Mouse (Mus musculus): ENCODE measurements at regions not wholly inside any gene's neighbourhood (a gene's known extent, or its start where the extent isn't known, plus 50 kb on each side); places are given as distances from the start of the nearest gene placed in this dataset.

DNA sequence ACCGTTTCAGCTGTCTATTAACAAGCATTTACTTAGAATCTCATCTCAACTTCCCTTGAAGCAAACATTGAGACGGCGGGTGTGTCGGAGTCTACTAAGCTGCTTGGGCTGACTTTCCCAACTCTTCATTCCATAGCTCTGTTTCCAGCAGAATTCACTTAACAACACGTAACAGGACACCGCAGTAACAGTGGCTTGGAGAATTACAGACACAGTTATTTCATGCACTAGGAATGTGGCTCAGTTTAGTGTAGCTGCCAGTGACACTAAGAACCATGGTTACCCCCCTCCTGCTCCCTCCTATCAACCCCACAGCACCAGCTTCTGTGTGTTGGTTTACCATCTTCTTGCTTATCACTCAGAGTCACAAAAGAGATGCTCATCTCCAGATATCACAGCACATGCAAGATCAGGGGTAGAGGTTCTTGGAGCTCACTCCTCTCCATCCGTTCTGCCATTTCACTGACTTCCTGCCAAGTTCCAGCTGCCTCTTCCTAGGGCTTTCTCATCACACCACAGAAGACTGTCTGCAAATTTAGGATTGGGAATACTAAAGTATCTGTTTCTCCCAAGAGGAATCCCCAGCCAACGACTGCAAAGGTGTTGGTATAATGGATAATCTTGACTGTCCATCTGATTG is 90.7 kb downstream of the Banf2 start:
- no peak for DNase-seq (ENCODE audit: low spot score in 2 of 2)

DNA sequence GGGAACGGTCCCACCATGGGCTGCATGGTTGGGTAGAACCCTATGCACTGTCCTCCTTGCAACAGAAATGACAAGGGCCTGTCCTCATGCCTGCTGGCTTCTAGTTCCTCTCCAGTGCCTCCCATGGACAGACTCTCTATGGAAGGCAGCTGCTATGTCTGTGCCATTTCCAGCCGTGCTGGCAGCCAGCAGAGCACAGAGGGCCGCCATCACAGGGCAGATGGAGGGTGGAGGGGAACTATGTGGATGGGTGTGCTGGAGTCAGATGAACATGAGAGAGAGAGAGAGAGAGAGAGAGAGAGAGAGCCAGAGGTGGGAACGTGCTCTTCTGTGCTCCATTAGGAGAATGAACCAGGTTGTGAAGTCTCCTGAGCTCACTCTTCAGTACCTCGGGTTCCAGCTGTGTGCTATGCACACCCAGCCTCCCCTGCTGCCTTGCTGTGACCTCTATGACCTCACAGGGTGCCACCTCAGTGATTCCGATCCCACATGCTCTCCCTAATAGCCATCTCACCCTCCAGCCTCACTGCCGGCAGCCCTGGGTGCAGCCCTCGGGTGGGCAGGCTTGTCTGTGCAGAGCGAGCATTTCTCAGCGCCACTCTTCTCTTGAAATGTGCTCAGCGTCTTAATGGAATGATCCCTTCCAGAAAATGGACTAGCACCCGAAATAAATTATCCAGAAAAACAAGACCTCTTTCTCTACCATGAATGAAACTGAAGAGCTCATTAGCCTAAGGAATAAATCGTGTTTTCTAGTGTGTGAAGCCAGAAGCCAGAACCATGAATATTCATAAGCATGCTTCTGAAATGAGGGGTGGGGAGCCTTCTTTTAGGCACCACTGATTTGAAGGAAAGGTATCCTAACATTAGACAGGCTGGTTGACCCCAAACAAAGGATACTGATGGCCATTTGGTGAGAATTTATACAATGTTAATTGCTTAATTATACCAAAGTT is 94.5 kb downstream of the Banf2 start:
- DNase-seq (ENCODE audit: low spot score in 2 of 2): no peak

DNA sequence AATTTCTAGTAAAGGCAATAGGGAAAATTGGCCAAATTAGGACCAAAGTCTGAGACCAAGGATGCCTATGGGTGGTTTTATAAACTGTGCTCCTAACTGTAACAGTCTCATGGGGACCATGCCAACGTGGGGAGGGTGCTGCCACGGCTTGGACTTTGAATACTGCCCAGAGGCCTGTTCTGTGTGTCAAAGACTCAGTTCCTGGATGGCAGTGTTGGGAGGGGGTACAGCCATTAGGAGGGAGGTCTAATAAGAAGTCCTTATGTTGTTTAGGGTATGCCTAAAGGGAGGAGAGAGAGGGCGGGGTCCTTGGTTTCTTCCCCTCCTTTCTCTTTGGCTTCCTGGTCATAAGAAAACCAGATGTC is 95.2 kb downstream of the Banf2 start:
- no peak for DNase-seq (ENCODE audit: low spot score in 2 of 2)

DNA sequence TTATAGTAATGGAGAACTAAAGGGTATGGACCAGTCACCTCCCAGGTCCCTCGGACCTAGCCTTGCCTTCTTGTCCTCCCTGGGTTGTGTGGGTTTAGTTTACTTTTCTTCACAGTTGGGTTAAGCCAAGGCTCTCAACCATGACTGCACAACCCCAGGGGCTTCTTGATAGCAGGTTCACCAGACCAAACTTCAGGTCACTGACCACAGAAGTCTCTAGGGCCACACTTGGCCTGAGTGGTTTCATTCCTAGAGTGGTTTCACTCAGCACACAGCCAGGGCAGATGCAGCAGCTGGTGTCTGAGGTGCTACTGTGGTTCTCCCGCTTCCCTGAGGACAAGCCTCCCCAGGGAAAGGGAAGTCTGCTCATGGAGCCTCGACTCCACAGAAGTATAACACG is 95.7 kb downstream of the Banf2 start:
- no peak for DNase-seq (ENCODE audit: low spot score in 2 of 2)

DNA sequence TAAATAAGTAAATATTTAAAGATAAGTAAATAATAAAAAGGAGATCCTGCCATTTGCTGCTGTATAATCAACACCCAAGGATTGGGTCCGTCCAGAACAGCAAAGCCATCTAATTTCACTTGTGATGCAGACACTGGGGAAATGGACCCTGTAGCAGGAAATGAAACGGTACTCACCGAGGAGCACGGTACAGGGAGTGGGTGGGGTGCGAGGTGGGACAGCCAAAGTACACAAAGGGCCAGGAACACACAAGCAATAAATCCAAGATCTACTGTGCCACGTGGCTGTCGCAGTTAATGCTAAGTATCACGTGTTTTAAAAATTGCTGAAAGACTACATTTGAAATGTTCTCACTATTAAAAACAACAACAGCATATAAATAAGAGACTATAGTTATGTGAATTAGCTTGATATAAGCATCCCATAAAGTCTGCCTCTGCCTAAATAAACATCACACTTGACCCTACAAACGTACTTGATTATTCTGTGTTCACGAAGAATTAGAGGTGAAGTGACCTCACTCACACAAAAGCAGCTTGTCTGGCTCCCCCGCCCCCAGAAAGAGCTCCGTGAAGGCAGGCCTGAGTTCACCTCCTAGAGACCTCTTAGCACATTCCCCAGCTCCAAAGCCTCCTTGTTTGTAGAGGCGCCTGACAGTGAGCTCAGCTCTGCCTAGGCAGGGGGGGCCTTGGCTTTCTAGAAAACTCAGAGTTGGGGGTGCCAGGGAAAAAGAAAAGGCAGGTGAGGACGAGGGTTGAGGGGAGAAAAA is 101.1 kb downstream of the Banf2 start:
- DNase-seq (ENCODE audit: low spot score in 2 of 2): no peak

DNA sequence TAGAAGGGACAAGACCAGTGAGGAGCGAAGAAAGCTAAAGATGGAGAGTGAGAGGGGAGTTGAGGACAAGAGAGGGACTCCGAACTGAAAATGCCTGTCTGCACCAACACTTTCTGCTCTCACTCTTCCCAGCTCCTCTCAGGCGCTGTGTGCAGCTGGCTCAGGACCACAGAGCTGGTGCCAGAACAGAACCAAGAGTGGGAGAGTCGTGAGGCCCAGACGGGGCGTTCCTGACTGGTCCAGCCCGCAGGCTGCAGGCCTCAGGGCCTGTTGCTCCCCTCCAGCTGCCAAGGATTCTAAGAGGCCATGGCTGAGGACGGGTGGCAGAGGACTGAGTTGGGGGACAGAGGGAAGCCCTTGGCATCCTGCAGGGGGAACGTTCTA is 101.7 kb downstream of the Banf2 start:
- peak in 1 of 2 experiments; percentile 48 for DNase-seq (ENCODE audit: low spot score in 2 of 2)

DNA sequence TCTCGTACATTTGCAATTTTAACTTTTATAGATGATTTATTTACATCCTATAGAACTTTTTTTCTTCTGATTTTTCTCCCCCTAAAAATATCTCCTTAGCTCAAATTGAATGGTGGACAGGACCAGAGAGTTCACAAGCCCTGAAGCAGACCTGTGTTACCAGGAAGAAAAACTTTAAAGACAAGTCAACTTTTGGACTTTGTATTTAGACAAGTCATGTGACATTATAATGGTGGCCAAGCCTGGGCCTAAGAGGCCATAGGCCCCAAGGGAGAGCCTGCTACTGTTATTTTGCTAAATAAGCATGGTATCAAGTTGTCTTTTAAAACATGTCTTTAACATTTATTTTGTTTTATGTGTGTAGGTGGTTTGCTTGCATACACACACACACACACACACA is 102.7 kb downstream of the Banf2 start:
- DNase-seq (ENCODE audit: low spot score in 2 of 2): no peak

DNA sequence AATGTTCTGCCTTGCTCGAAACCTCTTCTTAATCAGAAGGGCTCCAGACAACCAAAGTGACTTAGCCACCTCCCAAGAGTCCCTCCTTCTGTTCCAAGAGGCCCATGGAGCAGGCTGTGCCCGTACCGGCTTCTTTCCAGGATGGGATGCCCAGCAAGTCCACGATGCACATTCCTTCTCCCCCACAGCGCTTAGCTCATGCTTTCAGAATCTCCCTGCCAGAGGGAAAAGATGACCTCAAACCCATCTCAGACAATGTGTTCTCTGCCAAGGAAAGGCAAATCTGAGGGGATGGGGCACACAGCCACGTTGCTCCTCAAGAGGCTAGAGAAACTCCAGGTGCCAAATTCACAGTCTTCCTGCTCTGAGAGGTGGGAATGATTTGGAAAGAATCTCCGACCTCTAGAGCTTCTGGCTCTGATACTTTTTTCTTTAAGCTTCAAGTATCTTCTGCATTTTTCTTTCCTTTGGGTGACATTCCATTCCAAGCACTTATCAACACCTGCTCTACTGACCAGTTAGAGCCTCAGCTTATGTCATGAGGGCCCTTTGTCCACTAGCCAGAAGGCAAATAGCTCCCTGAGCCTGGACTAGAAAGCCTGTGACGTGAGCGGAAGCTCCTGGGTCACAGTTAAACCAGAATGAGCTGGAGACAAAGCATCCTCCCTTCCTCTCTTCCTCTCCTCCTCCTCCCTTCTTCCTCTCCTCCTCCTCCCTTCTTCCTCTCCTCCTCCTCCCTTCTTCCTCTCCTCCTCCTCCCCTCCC is 110.9 kb downstream of the Banf2 start:
- DNase-seq (ENCODE audit: low spot score in 2 of 2): no peak

DNA sequence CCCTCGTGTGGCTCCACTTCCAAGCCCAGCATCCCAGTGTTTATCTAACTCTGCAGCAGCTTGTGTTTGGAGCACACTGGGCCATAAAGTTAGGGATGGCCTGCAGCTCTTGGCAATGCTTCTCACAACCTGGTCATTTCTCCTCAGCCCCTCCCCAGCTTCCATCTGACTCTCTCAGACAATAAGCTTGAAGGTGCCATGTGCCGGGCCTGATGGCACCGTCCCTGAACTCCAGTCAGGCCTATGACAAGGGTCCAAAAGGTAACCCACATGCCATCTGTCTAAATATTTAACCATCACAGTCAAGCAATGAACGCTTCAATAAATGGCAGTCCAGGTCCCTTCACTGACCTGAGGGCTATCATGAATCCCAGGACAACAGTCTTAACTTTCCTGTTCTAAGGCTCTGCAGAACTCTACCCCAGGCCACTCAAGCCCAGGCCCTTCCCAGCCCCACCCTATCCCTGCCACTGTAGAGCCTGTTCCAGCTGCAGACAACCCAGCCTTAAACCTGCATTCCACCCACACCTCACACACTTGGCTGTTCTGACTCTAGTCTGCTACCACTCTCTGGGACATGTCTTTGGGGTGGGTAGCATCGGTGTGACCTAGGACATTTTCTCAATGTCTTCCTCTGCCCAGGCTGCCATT is 111.8 kb downstream of the Banf2 start:
- no peak for DNase-seq (ENCODE audit: low spot score in 2 of 2)

DNA sequence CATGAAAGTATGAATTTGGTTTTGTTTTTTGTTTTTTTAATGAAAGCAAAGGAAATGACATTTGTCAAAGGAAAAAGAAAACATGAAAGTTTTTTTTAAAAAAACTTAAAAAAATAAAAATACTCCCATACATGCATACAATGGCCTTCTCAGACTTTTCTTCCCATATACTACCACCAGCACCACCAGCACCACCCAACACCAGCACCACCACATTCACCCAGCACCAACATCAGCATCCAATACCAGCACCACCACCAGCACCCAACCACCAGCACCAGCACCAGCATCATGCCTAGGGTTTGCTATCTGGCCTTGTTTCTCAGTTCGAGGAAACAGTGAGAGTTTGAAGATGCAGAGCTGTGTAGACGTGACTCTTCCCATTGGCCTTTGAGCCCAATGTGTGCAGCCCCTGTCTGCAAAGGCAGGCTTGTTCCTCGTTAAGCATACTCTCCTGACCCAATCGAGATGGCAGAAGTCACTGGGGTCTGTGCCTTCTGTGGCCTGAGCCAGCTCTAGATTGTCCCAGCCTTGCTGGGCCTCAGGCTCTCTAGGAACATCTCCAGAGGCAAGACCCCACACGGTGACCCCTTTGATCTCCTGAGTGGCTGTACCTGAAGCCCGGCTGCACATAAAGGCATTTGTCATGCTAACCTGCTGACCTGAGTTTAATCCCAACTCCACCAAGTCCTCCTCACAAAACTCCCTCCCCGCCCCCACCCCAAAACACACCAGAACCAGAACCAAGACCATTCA is 113.8 kb upstream of the Mgme1 start:
- no peak for DNase-seq (ENCODE audit: low spot score in 2 of 2)

DNA sequence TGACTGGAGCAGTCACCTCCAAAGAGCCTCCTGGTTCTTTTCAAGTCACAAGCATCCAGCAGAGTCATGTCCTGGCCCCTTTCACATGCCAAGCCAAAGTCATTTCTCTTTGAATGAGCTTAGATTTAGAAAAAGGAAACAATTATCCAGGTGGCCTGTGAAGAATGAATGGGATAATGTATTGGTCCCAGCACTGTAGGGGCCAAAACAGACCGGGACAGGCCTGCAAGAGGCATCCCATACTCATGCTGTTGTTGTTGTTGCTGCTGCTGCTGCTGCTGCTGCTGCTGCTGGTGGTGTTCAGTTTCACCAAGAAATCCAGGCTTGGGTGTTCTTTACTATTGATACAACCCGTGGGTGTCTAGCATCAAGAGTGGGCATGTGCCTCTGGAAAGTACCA is 113.1 kb upstream of the Mgme1 start:
- no peak for DNase-seq (ENCODE audit: low spot score in 2 of 2)

DNA sequence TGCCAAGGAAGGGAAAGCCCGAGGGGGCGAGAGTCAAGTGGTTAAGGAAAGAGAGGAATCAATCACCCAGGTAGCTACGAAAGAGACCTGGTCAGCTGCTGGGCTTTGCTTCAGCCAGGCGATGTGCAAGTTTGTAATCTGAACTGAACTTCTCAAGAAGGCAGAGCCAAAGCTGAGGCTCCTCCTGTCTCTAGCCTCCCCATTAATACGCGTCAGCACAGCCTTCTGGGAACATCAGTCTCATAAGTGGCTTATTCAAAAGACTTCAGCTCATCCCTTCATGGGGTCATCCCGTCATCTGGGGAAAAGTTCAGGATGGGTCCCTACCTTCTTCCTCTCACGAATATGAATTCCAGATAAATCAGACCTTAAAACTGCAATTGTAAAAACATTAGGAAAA is 112.2 kb upstream of the Mgme1 start:
- no peak for DNase-seq (ENCODE audit: low spot score in 2 of 2)

DNA sequence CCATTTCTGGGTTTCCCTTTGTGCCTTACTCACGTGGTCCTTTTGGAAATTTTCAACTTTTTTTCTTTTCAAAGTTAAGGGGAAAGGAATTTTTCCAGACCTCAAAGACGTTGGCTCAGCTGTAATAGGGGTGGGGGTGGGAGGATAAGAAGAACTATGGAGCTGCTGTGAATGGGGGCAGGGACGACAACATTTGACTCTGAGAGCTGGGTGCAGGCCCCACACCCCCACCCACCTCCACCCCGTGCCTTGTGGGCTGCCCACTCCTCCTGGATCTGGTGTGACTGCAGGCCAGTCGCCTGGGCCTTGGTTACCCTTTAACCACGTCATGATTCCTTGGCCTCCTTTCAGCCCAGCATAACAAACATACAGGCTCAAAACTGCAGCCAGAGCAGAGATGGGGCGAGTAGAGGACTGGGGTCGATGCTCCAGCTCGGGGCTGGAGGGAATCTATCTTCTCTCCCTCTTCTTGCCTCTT is 110.6 kb upstream of the Mgme1 start:
- no peak for DNase-seq (ENCODE audit: low spot score in 2 of 2)

DNA sequence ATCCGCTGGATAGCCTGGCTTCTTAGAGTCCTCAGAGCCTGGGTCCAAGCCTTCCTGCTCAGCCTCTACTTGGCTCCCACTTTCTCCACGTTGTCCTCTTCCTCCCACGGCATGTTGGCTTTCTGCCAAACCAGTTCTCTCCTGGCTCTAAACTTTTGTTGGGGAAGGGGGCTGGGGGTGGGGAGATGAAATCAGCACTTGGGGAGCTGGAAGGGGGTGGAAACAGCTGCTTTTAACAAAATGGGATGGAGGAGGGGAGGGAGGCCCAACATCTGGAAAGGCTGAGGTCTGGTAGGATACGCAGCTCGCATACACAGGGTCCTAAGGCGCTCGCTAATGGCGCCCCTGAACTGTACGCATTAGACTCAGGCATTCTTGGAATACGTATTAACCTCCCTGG is 110.0 kb upstream of the Mgme1 start:
- DNase-seq (ENCODE audit: low spot score in 2 of 2): no peak

DNA sequence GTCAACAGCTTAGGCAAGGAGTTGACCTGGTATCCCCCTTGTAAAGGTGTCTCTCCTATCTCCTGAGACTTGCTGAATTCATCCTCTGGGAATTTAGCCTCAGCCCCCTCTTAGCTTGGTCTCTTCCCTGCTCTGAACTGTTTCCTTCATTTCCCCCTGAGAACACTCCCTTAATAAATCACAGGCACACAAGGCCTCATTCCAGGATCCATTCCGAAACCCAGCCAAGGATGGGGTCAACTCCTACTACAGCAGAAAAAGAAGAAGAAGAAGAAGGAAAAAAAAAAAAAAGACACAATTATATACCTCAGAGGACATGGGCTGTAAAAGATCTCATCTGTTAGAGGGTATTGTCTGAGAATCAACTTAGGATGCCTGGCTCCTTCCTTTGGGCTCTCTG is 108.6 kb upstream of the Mgme1 start:
- no peak for DNase-seq (ENCODE audit: low spot score in 2 of 2)

DNA sequence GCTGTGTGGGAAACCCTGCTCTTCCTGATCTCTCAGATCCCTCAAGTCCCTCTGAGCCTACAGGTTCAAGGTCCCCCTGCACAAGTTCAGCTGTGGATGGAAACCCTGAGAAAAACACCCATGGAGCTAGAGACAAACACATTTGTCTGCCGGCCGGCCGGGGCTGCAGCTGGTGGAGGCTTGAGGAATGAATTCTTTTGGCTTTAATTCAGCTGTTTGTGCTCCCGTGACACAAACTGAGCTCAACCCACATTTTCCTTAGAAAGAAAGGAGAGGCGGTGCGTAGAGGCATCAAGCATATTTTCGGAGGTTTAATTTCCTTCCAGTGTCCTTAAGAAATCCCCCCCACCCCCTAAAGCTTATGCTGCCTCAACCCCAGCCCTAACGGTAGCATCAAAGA is 106.4 kb upstream of the Mgme1 start:
- DNase-seq (ENCODE audit: low spot score in 2 of 2): peak in 1 of 2 experiments; percentile 39

DNA sequence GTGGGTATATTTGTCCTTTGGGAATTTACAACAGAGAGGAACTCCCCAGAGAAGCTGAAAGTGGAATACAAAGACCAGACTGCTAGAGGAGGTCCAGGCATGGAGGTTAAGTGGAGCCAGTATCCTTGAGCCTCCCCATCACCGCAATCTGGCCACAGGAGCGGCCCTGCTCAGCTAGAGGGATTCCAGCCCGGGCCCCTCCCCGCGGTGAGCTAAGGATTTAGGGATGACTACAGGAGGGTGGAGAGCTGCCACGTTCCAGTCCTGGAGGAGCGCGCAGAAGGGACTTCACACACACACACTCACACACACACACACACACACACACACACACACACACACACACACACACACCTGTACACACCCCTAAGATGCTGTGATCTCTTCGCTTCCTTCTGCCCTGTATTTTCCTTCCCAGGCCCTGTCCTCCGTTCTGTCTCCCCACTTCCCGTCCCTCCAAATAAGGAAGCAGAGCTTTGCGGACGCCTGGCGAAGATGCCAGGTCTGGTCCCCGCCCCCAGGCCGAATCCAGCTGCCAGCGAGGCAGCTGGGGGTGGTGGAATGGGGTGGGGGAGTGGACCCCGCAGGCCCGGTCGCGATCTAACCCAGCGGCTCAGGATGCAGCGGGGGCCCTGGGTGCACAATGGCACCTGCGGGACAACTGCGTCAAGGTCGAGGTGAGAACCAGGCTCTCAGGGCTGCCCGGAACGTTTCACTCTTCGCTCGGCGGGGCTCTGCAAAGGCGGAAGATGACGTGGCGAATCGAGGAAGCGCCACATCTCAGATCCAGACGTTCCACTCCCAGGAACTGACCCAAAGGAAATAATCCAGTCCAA is 105.3 kb upstream of the Mgme1 start:
- peak; percentile 79 for DNase-seq (ENCODE audit: low spot score in 2 of 2)

DNA sequence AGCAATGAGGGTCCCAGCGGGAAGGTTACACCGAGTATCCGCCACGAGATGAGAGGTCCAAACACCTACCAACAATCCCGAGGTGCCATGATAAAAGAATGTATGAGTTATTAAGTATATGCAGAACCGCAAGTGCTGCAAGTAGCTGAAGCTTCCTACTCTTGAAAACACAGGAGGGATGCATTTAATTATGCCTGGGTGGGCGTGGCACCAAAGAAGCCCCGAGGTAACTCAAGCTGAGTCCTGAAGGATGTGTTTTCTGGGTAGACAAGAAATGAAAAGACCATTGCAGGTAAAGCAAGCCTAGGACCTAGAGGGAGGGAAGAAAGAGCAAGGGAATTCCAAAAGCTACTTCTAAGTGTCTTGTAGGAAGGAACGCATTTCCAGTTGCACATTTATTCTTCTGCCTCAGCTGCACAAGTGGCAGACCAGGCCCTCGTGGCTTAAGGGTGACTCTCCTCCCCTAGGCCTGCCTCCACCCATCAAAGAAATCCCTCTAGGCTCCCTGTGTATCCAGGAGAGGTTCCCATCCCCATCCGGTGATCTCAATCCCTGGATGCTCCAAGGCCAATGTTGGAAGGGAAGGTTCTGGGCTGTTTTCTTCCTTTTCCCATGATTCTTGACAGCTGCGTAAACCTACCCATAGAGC is 104.2 kb upstream of the Mgme1 start:
- no peak for DNase-seq (ENCODE audit: low spot score in 2 of 2)

DNA sequence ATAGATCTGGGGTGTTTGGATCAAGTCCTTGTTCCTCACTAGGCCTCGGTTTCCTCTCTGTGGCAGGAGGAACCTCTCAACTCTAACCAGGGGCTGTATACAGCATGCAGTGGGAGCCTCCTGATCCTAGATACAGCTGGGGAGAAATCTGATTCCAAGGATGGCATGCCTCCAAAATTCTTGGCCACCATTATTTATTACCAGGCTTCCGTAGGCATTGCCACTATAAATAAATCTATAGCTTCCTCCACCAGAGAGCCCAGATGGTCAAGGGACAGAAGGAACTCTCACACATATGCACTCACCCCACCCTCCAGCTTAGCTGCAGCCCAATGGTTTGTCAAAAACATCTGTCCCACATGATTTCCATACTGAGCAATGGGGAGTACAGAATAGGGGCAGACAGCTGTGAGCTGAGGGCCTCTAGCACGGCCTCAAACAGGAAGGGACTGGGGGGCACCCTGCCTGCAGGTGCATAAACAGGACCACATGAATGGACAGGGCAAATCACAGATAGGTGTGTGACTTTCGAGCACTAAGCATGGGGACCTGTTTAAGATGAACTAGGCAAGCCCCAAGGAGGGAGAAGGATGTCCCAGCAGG is 100.8 kb upstream of the Mgme1 start:
- no peak for DNase-seq (ENCODE audit: low spot score in 2 of 2)

Data from urinary bladder, adult 18-20 months (tissue).